Mouse (Mus musculus) limb, embryonic 14.5 days (tissue): ENCODE measurements around the gene Inpp4a. TPM values are rescaled to one million over a fixed set of nuclear protein-coding genes. Genes with fewer than 3 reads are reported as not detected.

Experiments used
- ATAC-seq: fragments of 200-750 bp; cut with Nextera tagmentation; 2 replicates; pipeline ENCODE4 v1.8.0; 2017; ENCODE audit warnings: low read depth, moderate number of reproducible peaks, moderate TSS enrichment; ENCODE audit not compliant: low FRiP score
- DNase-seq: peaks from one replicate; pipeline ENCODE4 v3.0.0-alpha.2; 2015; ENCODE audit warnings: low spot score
- H3K27ac ChIP-seq: fragments of 300-500 bp; sonication (generic); replicated peaks from 2 replicates; pipeline ENCODE4 v1.5.1; 2014; ENCODE audit warnings: low read depth, mild to moderate bottlenecking, low read length, moderate library complexity, mixed read lengths
- H3K27me3 ChIP-seq: fragments of 300-500 bp; sonication (generic); 2 replicates; pipeline ENCODE4 v1.6.1; 2014; ENCODE audit warnings: low read length, mixed read lengths; ENCODE audit not compliant: control insufficient read depth, insufficient read depth
- H3K36me3 ChIP-seq: fragments of 300-500 bp; sonication (generic); 2 replicates; pipeline ENCODE4 v1.6.1; 2014; ENCODE audit warnings: mild to moderate bottlenecking, low read length, moderate library complexity, mixed read lengths; ENCODE audit not compliant: control insufficient read depth, insufficient read depth
- H3K4me1 ChIP-seq: fragments of 300-500 bp; sonication (generic); 2 replicates; pipeline ENCODE4 v1.6.1; 2014; ENCODE audit warnings: antibody characterized with exemption, low read length, mixed read lengths; ENCODE audit not compliant: control insufficient read depth, insufficient read depth
- H3K4me2 ChIP-seq: fragments of 300-500 bp; sonication (generic); replicated peaks from 2 replicates; pipeline ENCODE4 v1.6.1; 2014; ENCODE audit warnings: low read depth, mild to moderate bottlenecking, low read length, moderate library complexity; ENCODE audit not compliant: severe bottlenecking
- H3K4me3 ChIP-seq: fragments of 300-500 bp; sonication (generic); replicated peaks from 2 replicates; pipeline ENCODE4 v1.5.1; 2014; ENCODE audit warnings: low read length
- H3K9ac ChIP-seq: fragments of 300-500 bp; sonication (generic); 2 replicates; pipeline ENCODE4 v1.6.1; 2014; ENCODE audit warnings: mild to moderate bottlenecking, low read depth, low read length, moderate library complexity; ENCODE audit not compliant: severe bottlenecking
- H3K9me3 ChIP-seq: fragments of 300-500 bp; sonication (generic); 2 replicates; pipeline ENCODE4 v1.6.1; 2016; ENCODE audit warnings: low read length; ENCODE audit not compliant: control insufficient read depth
- POLR2A ChIP-seq: fragments of 200-500 bp; IDR thresholded peaks from 2 replicates; pipeline ENCODE4 v1.8.0; 2012; ENCODE audit warnings: inconsistent platforms, mild to moderate bottlenecking, moderate library complexity, borderline replicate concordance; ENCODE audit not compliant: insufficient read depth, insufficient read length; ENCODE audit errors: extremely low read depth
- WGBS: fragments of 180-500 bp; shearing (Covaris S2); extraction: QIAGEN DNeasy Blood & Tissue Kit; methylation state at CpG from one replicate; pipeline ENCODE4 v1.1.7; 2014; 5-methylcytosine and 5-hydroxymethylcytosine counted together
- polyA plus RNA-seq, 2 experiments: library from polyadenylated mRNA; depleted of rRNA in 1 of 2; stranded (reverse) in 1 of 2; unstranded in 1 of 2; fragments of >200 nt; fragmentation: Nextera tagmentation in 1 of 2; extraction: Ambion mirVana in 1 of 2; gene quantifications; 2 replicates each; pipeline versions ENCODE4 v1.2.1 to v1.2.3; 2012 to 2014

Gene Inpp4a
- polyA plus RNA-seq, 2 experiments: 13.6 to 16.6 TPM

- DNase-seq (no peak), ATAC-seq (no peak)
- Histone ChIP-seq H3K27me3 (no peaks in the 10 kb centered on the region), H3K27ac (no peak overlapping the region), H3K4me1 (0 out of 2 replicates have a peak, but pooled peaks cover 7% of the 10 kb centered on the region), H3K4me2 (no peak overlapping the region), H3K4me3 (no peak overlapping the region), H3K36me3 (no peaks in the 10 kb centered on the region), H3K9ac (no peak overlapping the region), H3K9me3 (no peaks in the 10 kb centered on the region)
- TF ChIP-seq POLR2A: no peak
- WGBS: 62% methylated on average over 3 of the region's 3 CpGs
Measured at GRCm38 (mm10) chr1:37302801-37303200, 3.1 kb downstream of the Inpp4a start.

DNA sequence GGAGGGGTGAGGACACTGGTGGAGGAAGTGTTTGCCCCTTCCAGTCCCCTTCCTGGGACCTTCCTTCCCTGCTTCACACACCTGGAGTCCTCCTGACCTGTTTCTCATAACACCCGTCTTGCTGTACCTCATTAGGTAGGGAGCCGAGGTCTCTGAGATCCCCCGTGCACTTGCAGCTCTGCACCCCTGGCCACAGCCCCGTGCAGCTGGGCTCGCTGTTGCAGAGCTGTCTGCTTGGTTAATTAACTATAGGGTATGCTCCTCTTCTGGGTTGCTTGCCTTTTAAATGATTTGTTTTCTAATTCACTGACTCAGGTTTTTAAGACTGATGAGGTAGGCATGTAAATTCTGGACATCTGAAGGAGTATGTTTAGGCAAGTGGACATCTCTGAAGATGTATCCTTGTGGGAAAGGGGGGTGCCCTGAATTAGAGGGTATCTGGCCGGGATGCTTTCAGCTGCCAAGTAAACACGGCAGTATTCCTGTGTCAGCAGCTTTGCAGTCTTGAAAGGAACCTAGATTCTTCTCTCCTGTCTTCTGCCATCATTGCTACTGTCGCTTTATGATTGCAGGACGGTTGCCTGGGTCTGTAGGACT, 6.1 kb downstream of the Inpp4a start:
- no peak overlapping the region for H3K4me3 ChIP-seq
- H3K27ac ChIP-seq: no peak overlapping the region
- DNase-seq (no peak), ATAC-seq (no peak)
- 67% methylated on average over 9 of the region's 9 CpGs for WGBS
- H3K9ac ChIP-seq: no peak overlapping the region
- H3K4me1 ChIP-seq: 0 out of 2 replicates have a peak, but pooled peaks cover 2% of the 10 kb centered on the region
- TF ChIP-seq POLR2A: no peak
- H3K36me3 ChIP-seq: no peaks in the 10 kb centered on the region
- H3K4me2 ChIP-seq: no peak overlapping the region
- peaks cover 8% of the 10 kb centered on the region; the same call in 1 of the 2 replicates for H3K9me3 ChIP-seq
- no peaks in the 10 kb centered on the region for H3K27me3 ChIP-seq

DNA sequence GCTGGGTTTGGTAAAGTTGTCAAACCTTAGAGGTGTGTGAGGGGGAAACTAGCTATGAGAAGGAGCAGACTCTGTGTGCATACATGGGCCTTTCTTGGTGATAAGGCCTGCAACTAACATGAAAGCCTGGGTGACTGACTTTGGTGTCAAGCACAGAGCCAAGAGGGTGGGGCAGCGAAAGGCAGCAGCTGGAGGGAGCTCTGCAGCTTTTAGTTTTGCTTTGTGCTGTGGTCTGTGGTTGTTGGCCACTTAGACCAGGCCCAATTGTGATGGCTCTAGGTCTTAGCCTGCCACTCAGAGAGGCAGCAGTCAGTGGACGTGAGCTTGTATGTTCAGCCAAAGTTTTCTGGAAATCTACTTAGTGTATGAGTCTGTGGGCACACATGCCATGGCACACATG, 7.9 kb downstream of the Inpp4a start:
- H3K4me1 ChIP-seq: no peaks in the 10 kb centered on the region
- H3K27ac ChIP-seq: no peak overlapping the region
- ATAC-seq: no peak
- no peak for DNase-seq
- WGBS: 97% methylated on average over 2 of the region's 2 CpGs
- H3K4me2 ChIP-seq: no peak overlapping the region
- no peaks in the 10 kb centered on the region for H3K27me3 ChIP-seq
- H3K9me3 ChIP-seq: peaks cover 9% of the 10 kb centered on the region; the same call in 1 of the 2 replicates
- H3K4me3 ChIP-seq: no peak overlapping the region
- no peaks in the 10 kb centered on the region for H3K36me3 ChIP-seq
- no peak overlapping the region for H3K9ac ChIP-seq
- TF ChIP-seq POLR2A: no peak

DNA sequence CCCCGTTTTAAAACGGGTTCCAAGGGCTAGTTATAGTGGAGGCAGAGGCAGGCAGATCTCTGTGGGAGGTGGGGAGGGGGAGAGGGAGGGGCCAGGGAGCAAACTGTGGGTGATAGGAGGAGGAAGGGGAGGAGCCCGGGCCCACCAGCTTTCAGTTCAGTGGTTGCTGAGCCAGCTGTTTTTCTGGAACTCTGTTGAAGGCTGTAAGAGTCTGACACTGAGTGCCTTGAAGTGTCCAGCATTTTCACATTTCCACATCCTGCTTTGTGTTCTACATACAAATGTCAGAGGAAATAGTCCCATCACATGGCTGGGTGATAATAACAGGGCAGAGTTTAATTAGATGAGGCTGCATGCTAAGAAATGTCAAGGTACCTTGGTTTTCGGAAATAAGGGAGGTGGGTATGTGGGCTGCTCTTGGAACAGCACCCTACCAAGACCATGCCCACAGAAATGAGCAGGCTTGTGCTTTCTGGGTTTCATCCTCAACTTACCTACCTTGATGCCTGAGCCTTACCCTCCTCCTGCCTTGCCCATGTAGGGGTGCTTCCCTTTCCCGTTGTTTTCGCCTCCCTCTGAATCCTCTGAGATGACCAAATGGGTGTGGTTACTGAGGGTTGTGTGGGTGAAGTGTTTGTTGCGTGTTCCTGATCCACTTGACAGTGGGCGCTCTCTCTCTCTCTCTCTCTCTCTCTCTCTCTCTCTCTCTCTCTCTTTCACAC, 8.5 kb downstream of the Inpp4a start:
- WGBS: 85% methylated on average over 8 of the region's 8 CpGs
- no peak for DNase-seq

GRCm38 (mm10) chr1:37308743-37309100, 9.1 kb downstream of the Inpp4a start:
- H3K9ac ChIP-seq: no peak overlapping the region
- peaks cover 9% of the 10 kb centered on the region; the same call in 1 of the 2 replicates for H3K9me3 ChIP-seq
- no peak for TF ChIP-seq POLR2A
- H3K36me3 ChIP-seq: no peaks in the 10 kb centered on the region
- DNase-seq (no peak), ATAC-seq (no peak)
- H3K27ac ChIP-seq: no peak overlapping the region
- H3K4me3 ChIP-seq: no peak overlapping the region
- 76% methylated on average over 3 of the region's 3 CpGs for WGBS
- H3K27me3 ChIP-seq: no peaks in the 10 kb centered on the region
- H3K4me2 ChIP-seq: no peak overlapping the region
- no peaks in the 10 kb centered on the region for H3K4me1 ChIP-seq

More for the DNA sequence above, 8.5 kb downstream of the Inpp4a start:
- H3K4me1 ChIP-seq: no peaks in the 10 kb centered on the region
- H3K4me2 ChIP-seq: no peak overlapping the region
- H3K27me3 ChIP-seq: no peaks in the 10 kb centered on the region
- no peak for ATAC-seq
- H3K9me3 ChIP-seq: peaks cover 9% of the 10 kb centered on the region; the same call in 1 of the 2 replicates
- no peak for TF ChIP-seq POLR2A
- H3K27ac ChIP-seq: no peak overlapping the region
- no peak overlapping the region for H3K9ac ChIP-seq
- H3K36me3 ChIP-seq: no peaks in the 10 kb centered on the region
- no peak overlapping the region for H3K4me3 ChIP-seq
